Mouse (Mus musculus) kidney, adult 2 months (tissue): ENCODE results near the gene Slamf8.

Source experiments
- CTCF ChIP-seq: fragments of 200-500 bp; conservative IDR thresholded peaks from 2 replicates; pipeline ENCODE4 v1.5.1; 2011; ENCODE audit warnings: low read depth, mild to moderate bottlenecking, control low read depth, low read length, moderate library complexity, mixed read lengths; ENCODE audit not compliant: insufficient read depth, insufficient read length
- POLR2A ChIP-seq: fragments of 200-500 bp; IDR thresholded peaks from one replicate; pipeline ENCODE4 v1.6.1; 2011; ENCODE audit warnings: low read depth, low read length, control low read depth

GRCm38 (mm10) chr1:172611304-172611703, 20.9 kb upstream of the Slamf8 start:
- no peak for TF ChIP-seq CTCF
- TF ChIP-seq POLR2A = no peak
